Mouse (Mus musculus) right cerebral cortex, postnatal 14 days (tissue): ENCODE measurements at regions not wholly inside any gene's neighbourhood (a gene's known extent, or its start where the extent isn't known, plus 50 kb on each side); places are given as distances from the start of the nearest gene placed in this dataset.
"Not testable (repeated sequence)": the region's sequence is repeated elsewhere in the genome, so short reads cannot be mapped to it uniquely, and the experiment has no call there.

ENCODE experiments used
- DNase-seq: peaks from one replicate; pipeline ENCODE4 v3.0.0; 2022

GRCm38 (mm10) chr5:63331186-63331585 lies 317.7 kb upstream of the Nwd2 start:
- DNase-seq = no peak

GRCm38 (mm10) chr5:63351108-63351507 lies 297.8 kb upstream of the Nwd2 start:
- no peak for DNase-seq

GRCm38 (mm10) chr5:63391956-63392355 lies 256.9 kb upstream of the Nwd2 start:
- no peak for DNase-seq

- DNase-seq = no peak
Measured at GRCm38 (mm10) chr5:63397963-63398362, 250.9 kb upstream of the Nwd2 start.

- no peak for DNase-seq
Measured at GRCm38 (mm10) chr5:63430167-63430566, 218.7 kb upstream of the Nwd2 start.

GRCm38 (mm10) chr5:63444407-63444806 lies 204.5 kb upstream of the Nwd2 start:
- DNase-seq = no peak

- DNase-seq = no peak
Measured at GRCm38 (mm10) chr5:63445171-63445570, 203.7 kb upstream of the Nwd2 start.

- no peak for DNase-seq
Measured at GRCm38 (mm10) chr5:63468526-63469268, 180.2 kb upstream of the Nwd2 start.

- DNase-seq = no peak
Measured at GRCm38 (mm10) chr5:63469701-63470100, 179.2 kb upstream of the Nwd2 start.

GRCm38 (mm10) chr5:63473163-63473562 lies 175.7 kb upstream of the Nwd2 start:
- DNase-seq = no peak

GRCm38 (mm10) chr5:63476240-63476973 lies 172.5 kb upstream of the Nwd2 start:
- no peak for DNase-seq

- peak; percentile 7 for DNase-seq
Measured at GRCm38 (mm10) chr5:63498952-63499351, 149.9 kb upstream of the Nwd2 start.

- DNase-seq = peak; percentile 29
Measured at GRCm38 (mm10) chr5:63503056-63503845, 145.7 kb upstream of the Nwd2 start.

GRCm38 (mm10) chr5:63534197-63534596 lies 114.7 kb upstream of the Nwd2 start:
- DNase-seq = no peak

- no peak for DNase-seq
Measured at GRCm38 (mm10) chr5:63540530-63540929, 108.4 kb upstream of the Nwd2 start.

- no peak for DNase-seq
Measured at GRCm38 (mm10) chr5:63545482-63545881, 103.4 kb upstream of the Nwd2 start.

GRCm38 (mm10) chr5:63565891-63566290 lies 83.0 kb upstream of the Nwd2 start:
- not testable (repeated sequence) for DNase-seq

GRCm38 (mm10) chr5:63575401-63575800 lies 73.5 kb upstream of the Nwd2 start:
- DNase-seq = no peak

- no peak for DNase-seq
Measured at GRCm38 (mm10) chr5:63579409-63579808, 69.5 kb upstream of the Nwd2 start.

- no peak for DNase-seq
Measured at GRCm38 (mm10) chr5:63587051-63587450, 61.9 kb upstream of the Nwd2 start.

- DNase-seq = no peak
Measured at GRCm38 (mm10) chr5:63587855-63588254, 61.0 kb upstream of the Nwd2 start.
